Mouse (Mus musculus) lung, postnatal 0 days (tissue): ENCODE measurements around the gene Mptx1. TPM values are rescaled to one million over a fixed set of nuclear protein-coding genes. Genes with fewer than 3 reads are reported as not detected.
"Not testable (repeated sequence)": the region's sequence is repeated elsewhere in the genome, so short reads cannot be mapped to it uniquely, and the experiment has no call there.

Source experiments
- ATAC-seq: fragments of 200-750 bp; cut with Nextera tagmentation; 2 replicates; pipeline ENCODE4 v1.8.0; 2017; ENCODE audit warnings: moderate library complexity
- DNase-seq: peaks from one replicate; pipeline ENCODE4 v3.0.0-alpha.2; 2016; ENCODE audit warnings: low spot score
- H3K27ac ChIP-seq: fragments of 300-500 bp; sonication (generic); 2 replicates; pipeline ENCODE4 v1.5.1; 2014; ENCODE audit warnings: antibody characterized with exemption, mild to moderate bottlenecking, low read length, mixed read lengths
- H3K27me3 ChIP-seq: fragments of 300-500 bp; sonication (generic); replicated peaks from 2 replicates; pipeline ENCODE4 v1.6.1; 2014; ENCODE audit warnings: low read length, mixed read lengths; ENCODE audit not compliant: insufficient read depth
- H3K36me3 ChIP-seq: fragments of 300-500 bp; sonication (generic); 2 replicates; pipeline ENCODE4 v1.6.1; 2014; ENCODE audit warnings: low read length, mixed read lengths; ENCODE audit not compliant: insufficient read depth
- H3K4me1 ChIP-seq: fragments of 300-500 bp; sonication (generic); 2 replicates; pipeline ENCODE4 v1.6.1; 2014; ENCODE audit warnings: antibody characterized with exemption, low read depth, low read length, mixed read lengths; ENCODE audit not compliant: insufficient read depth
- H3K4me2 ChIP-seq: fragments of 300-500 bp; sonication (generic); replicated peaks from 2 replicates; pipeline ENCODE4 v1.6.1; 2014; ENCODE audit warnings: low read depth, mild to moderate bottlenecking, low read length, moderate library complexity, mixed read lengths
- H3K4me3 ChIP-seq: fragments of 300-500 bp; sonication (generic); 2 replicates; pipeline ENCODE4 v1.5.1; 2014; ENCODE audit warnings: low read depth, low read length
- H3K9ac ChIP-seq: fragments of 300-500 bp; sonication (generic); replicated peaks from 2 replicates; pipeline ENCODE4 v1.6.1; 2014; ENCODE audit warnings: low read depth, mild to moderate bottlenecking
- H3K9me3 ChIP-seq: fragments of 300-500 bp; sonication (generic); 2 replicates; pipeline ENCODE4 v1.6.1; 2016; ENCODE audit warnings: low read length, mixed read lengths
- CTCF ChIP-seq: IDR thresholded peaks from 2 replicates; pipeline ENCODE4 v1.5.1; 2016; ENCODE audit warnings: antibody characterized with exemption, mild to moderate bottlenecking
- EP300 ChIP-seq: IDR thresholded peaks from 2 replicates; pipeline ENCODE4 v1.6.1; 2016; ENCODE audit warnings: antibody characterized with exemption, mild to moderate bottlenecking, control low read depth
- WGBS: fragments of 180-500 bp; shearing (Covaris S2); extraction: QIAGEN DNeasy Blood & Tissue Kit; methylation state at CpG from one replicate; pipeline ENCODE4 v1.1.7; 2014; 5-methylcytosine and 5-hydroxymethylcytosine counted together
- polyA plus RNA-seq: library from polyadenylated mRNA; unstranded; fragments of >200 nt; fragmentation: Nextera tagmentation; extraction: Ambion mirVana; gene quantifications from 2 replicates; pipeline ENCODE4 v1.2.1, GENCODE M21; 2015

Gene Mptx1
- polyA plus RNA-seq = not detected in 2 replicates

- Histone ChIP-seq H3K4me2 (no peak within 1 kb of the TSS), H3K27ac (no peak within 1 kb of the TSS), H3K36me3 (no peaks in the 10 kb centered on the region), H3K9me3 (no peaks in the 10 kb centered on the region), H3K9ac (no peak within 1 kb of the TSS), H3K4me3 (no peak within 1 kb of the TSS), H3K27me3 (no peaks in the 10 kb centered on the region), H3K4me1 (no peaks in the 10 kb centered on the region)
- TF ChIP-seq CTCF (no peak), EP300 (no peak)
- DNase-seq (no peak), ATAC-seq (no peak)
Measured at GRCm38 (mm10) chr1:174330218-174330617, at the start of gene Mptx1. Mptx1 (plus strand) TSS chr1:174330518.

DNA sequence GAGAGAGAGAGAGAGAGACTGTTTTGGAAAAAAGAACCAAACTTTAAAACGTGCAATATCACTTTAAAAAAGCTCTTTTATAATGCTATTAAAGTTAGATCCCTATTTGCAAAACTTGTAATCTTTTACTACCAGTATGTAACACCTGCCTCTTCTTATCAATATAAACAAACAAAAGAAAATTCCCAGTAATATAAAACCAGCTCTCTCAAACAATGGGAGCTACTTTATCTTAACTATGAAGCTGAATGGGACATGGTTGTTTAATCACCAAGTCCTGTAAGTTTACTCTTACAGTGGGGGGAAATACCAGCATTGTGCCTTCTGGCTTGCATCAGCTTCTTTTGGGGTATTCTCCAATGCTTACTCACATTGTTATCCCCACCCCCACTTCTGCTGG lies 27.2 kb upstream of the Mptx1 start:
- no peaks in the 10 kb centered on the region for H3K27me3 ChIP-seq
- ATAC-seq (no peak), DNase-seq (no peak)
- no peak for TF ChIP-seq EP300
- TF ChIP-seq CTCF = no peak
- H3K36me3 ChIP-seq = no peaks in the 10 kb centered on the region
- H3K4me3 ChIP-seq = no peak overlapping the region
- no peak overlapping the region for H3K4me2 ChIP-seq
- H3K4me1 ChIP-seq = no peaks in the 10 kb centered on the region
- H3K9me3 ChIP-seq = no peaks in the 10 kb centered on the region
- H3K27ac ChIP-seq = no peak overlapping the region
- no peak overlapping the region for H3K9ac ChIP-seq
- WGBS = 21% methylated on average over 1 of the region's 1 CpGs

- Histone ChIP-seq H3K27me3 (no peaks in the 10 kb centered on the region), H3K4me3 (no peak overlapping the region), H3K4me2 (no peak overlapping the region), H3K27ac (no peak overlapping the region), H3K36me3 (no peaks in the 10 kb centered on the region), H3K9me3 (no peaks in the 10 kb centered on the region), H3K4me1 (no peaks in the 10 kb centered on the region), H3K9ac (no peak overlapping the region)
- TF ChIP-seq CTCF (no peak), EP300 (no peak)
- 62% methylated on average over 2 of the region's 2 CpGs for WGBS
- no peak for DNase-seq
- ATAC-seq = no peak
Measured at GRCm38 (mm10) chr1:174317308-174317707, 13.0 kb upstream of the Mptx1 start.

- not testable (repeated sequence) for H3K4me2 ChIP-seq, ATAC-seq
- WGBS = 81% methylated on average over 1 of the region's 1 CpGs
Measured at GRCm38 (mm10) chr1:174353636-174354035, 23.3 kb downstream of the Mptx1 start.

DNA sequence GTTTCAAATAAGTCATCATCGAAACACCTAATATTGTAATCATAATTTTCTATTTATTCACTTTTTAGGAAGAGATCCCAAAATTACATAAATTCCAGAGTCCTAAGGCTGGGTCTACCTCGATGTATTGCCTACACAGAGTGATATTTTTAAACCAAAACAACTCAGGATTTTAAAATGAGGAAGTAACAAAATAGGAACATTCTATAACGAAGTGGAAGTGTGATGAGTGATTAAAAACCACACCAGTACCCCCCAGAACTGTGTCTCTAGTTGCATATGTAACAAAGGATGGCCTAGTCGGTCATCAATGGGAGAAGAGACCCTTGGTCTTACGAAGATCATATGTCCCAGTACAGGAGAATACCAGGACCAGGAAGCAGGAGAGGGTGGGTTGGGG lies 24.3 kb downstream of the Mptx1 start:
- no peak for ATAC-seq
- WGBS = 69% methylated on average over 5 of the region's 5 CpGs
- TF ChIP-seq CTCF (no peak), EP300 (no peak)

More at GRCm38 (mm10) chr1:174353636-174354035, 23.3 kb downstream of the Mptx1 start:
- H3K9ac ChIP-seq, H3K4me1 ChIP-seq, H3K9me3 ChIP-seq, H3K36me3 ChIP-seq, H3K27me3 ChIP-seq, H3K27ac ChIP-seq, H3K4me3 ChIP-seq, DNase-seq: not testable (repeated sequence)

GRCm38 (mm10) chr1:174364882-174365451 lies 34.6 kb downstream of the Mptx1 start, which contains the start of gene Olfr417:
Olfr417 (plus strand) TSS chr1:174365122.
- Histone ChIP-seq H3K9ac (no peak within 1 kb of the TSS), H3K4me3 (no peak within 1 kb of the TSS), H3K36me3 (no peaks in the 10 kb centered on the region), H3K9me3 (no peaks in the 10 kb centered on the region), H3K27me3 (no peaks in the 10 kb centered on the region), H3K4me1 (no peaks in the 10 kb centered on the region), H3K27ac (no peak within 1 kb of the TSS), H3K4me2 (no peak within 1 kb of the TSS)
- 54% methylated on average over 2 of the region's 2 CpGs for WGBS
- no peak for DNase-seq
- no peak for ATAC-seq
- TF ChIP-seq EP300 (no peak), CTCF (no peak)

More for the DNA sequence above, 24.3 kb downstream of the Mptx1 start:
- Histone ChIP-seq H3K36me3 (no peaks in the 10 kb centered on the region), H3K9ac (no peak overlapping the region), H3K27ac (no peak overlapping the region), H3K27me3 (no peaks in the 10 kb centered on the region), H3K4me3 (no peak overlapping the region), H3K9me3 (no peaks in the 10 kb centered on the region), H3K4me2 (no peak overlapping the region), H3K4me1 (no peaks in the 10 kb centered on the region)
- no peak for DNase-seq

DNA sequence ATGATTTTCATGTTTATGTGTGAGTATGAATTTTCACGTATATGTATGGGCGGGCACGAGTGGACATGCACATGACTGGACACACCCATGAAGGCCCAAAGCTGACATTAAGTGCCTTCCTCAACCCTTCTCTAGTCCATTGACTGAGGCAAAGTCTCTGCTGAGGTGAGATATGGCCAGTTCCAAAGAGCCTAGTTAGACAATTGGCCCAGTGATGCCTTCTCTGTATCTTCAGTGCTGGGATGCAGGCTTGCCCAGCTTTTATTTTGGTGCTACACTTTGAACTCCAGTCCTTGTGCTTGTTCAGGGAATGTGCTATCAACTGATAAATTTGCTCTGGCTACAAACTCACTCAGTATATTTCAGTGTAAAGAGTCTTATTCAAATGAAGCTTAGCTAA lies 43.5 kb downstream of the Mptx1 start:
- Histone ChIP-seq H3K4me3 (no peak overlapping the region), H3K4me1 (no peaks in the 10 kb centered on the region), H3K9me3 (no peaks in the 10 kb centered on the region), H3K9ac (no peak overlapping the region), H3K4me2 (no peak overlapping the region), H3K27ac (no peak overlapping the region), H3K27me3 (no peaks in the 10 kb centered on the region), H3K36me3 (no peaks in the 10 kb centered on the region)
- WGBS = 86% methylated on average over 3 of the region's 3 CpGs
- DNase-seq = no peak
- no peak for ATAC-seq
- no peak for TF ChIP-seq CTCF
- no peak for TF ChIP-seq EP300

Other genes with a start within 250 kb of the Mptx1 start
- not detected in 2 replicates for gene Olfr429, start 246.2 kb upstream of the Mptx1 start, polyA plus RNA-seq
- gene Olfr427, start 233.6 kb upstream of the Mptx1 start, polyA plus RNA-seq = not detected in 2 replicates
- gene Olfr231, start 209.4 kb upstream of the Mptx1 start, polyA plus RNA-seq = not detected in 2 replicates
- gene Olfr424, start 199.0 kb upstream of the Mptx1 start, polyA plus RNA-seq = not detected in 2 replicates
- gene Olfr420, start 174.9 kb upstream of the Mptx1 start, polyA plus RNA-seq = not detected in 2 replicates
- 0.26 and 0.35 TPM in 2 replicates for gene Spta1, start 157.7 kb upstream of the Mptx1 start, polyA plus RNA-seq
- gene Olfr419, start 78.5 kb upstream of the Mptx1 start, polyA plus RNA-seq = not detected in 2 replicates
- not detected in 2 replicates for gene Olfr417, start 34.6 kb downstream of the Mptx1 start, polyA plus RNA-seq
- not detected in 2 replicates for gene Olfr248, start 60.5 kb downstream of the Mptx1 start, polyA plus RNA-seq
- gene Olfr414, start 93.5 kb downstream of the Mptx1 start, polyA plus RNA-seq = not detected in 2 replicates
- gene Olfr220, start 111.6 kb downstream of the Mptx1 start, polyA plus RNA-seq = not detected in 2 replicates
- gene Fmn2, start 171.3 kb downstream of the Mptx1 start, polyA plus RNA-seq = 0.26 and 0.33 TPM in 2 replicates